Mouse (Mus musculus): ENCODE results near the gene Fmo2.

GRCm38 (mm10) chr1:162946837-162947558, 48.5 kb upstream of the Fmo2 start:
- no peak for TF ChIP-seq CTCF (IDR thresholded peaks at IDR 0.05; ENCODE audit: control insufficient read depth, insufficient read depth, insufficient read length)
- TF ChIP-seq MYOD1 (IDR thresholded peaks at IDR 0.05; ENCODE audit: control insufficient read depth, insufficient read length, low read depth): no peak
